Mouse (Mus musculus): Measurements from ENCODE around the gene Tmem132d.

DNA sequence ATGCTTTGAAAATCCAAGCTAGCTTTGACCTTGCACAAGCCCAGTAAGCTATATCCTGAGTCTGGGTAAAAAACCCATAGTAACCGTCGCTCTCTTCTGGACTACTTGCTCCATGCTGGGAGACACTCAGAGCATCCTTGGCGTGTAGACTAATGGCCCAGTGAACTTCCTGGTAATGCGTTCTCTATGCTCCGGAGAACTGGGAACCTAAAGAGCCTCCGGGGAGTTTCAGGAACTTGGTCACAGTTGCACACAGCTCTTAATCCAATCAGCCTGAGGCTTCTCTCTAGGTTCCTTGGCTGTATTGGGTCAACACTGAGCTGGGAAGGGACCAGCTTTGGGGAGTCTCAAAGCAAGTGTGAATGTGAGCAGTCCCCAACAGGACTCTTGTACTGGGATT lies 12.0 kb upstream of the Tmem132d start:
- no peak for TF ChIP-seq CTCF (IDR thresholded peaks at IDR 0.05; ENCODE audit: low read depth, low read length)
- no peak for TF ChIP-seq POLR2A (IDR thresholded peaks at IDR 0.05; ENCODE audit: borderline replicate concordance, low read depth, low read length)

Data from bone marrow macrophage, adult 2 months (primary cell).